Mouse (Mus musculus): ENCODE data around the gene Krt24.
A peak's percentile ranks its signal among the peaks of the same experiment; 100 is the strongest.

- TF ChIP-seq CTCF (IDR thresholded peaks at IDR 0.05; ENCODE audit: low read depth) (peak; percentile 52), EP300 (IDR thresholded peaks at IDR 0.05; ENCODE audit: low read depth) (no peak)
Measured at GRCm38 (mm10) chr11:99256213-99256612, 28.8 kb downstream of the Krt24 start.
